In the genomic region with DNA sequence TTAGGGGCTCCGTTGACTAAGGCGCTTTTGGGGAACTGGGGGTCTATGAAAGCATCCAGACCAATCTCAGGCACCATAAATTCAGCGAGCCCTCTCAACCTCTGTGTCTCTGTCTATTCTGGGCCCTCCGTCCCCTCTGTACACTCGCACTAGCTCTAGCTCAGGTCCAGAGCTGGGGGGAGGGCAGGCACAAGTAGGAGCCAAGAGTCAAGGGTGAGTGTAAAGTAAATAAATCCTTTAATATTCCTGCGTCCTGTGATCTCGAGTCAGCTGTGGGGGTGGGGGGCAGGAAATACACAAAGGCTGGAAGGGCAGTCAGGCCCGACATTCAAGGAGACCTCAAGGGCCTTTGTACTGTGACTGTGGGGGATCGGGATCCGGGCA, we compare ENCODE assay signal across 7 mouse cellular contexts. TPM values are rescaled to one million over a fixed set of nuclear protein-coding genes. Genes with fewer than 3 reads are reported as not detected.
DNase-seq lines count a peak whose midpoint lies in the region; ATAC-seq lines count a peak whose summit lies in the region.

No protein-coding gene starts in this region.

- H3K9ac ChIP-seq in neural tube, embryonic 11.5 days (ENCODE audit: low read length), result no peak overlapping the region
- H3K9ac ChIP-seq in liver, embryonic 16.5 days (ENCODE audit: low read depth, low read length), result no peak overlapping the region
- H3K9ac ChIP-seq in stomach, embryonic 15.5 days, result no peak overlapping the region

- intact Hi-C loops in left cerebral cortex, postnatal 14 days (cut with DNase I), result no loop called here

- peak overlapping the region; percentile 41 for H3K4me3 ChIP-seq in neural tube, embryonic 11.5 days (ENCODE audit: low read depth, low read length)
- H3K4me3 ChIP-seq in hindbrain, embryonic 10.5 days, result peak overlapping the region; percentile 59
- H3K4me3 ChIP-seq in liver, embryonic 16.5 days (ENCODE audit: low read depth, low read length), result peak overlapping the region; percentile 45
- H3K4me3 ChIP-seq in stomach, embryonic 15.5 days (replicated peaks), result peak overlapping the region; percentile 44

- no peaks in the 10 kb centered on the region for H3K36me3 ChIP-seq in neural tube, embryonic 11.5 days (ENCODE audit: control insufficient read depth, insufficient read depth, low read length)
- no peaks in the 10 kb centered on the region for H3K36me3 ChIP-seq in hindbrain, embryonic 10.5 days
- no peaks in the 10 kb centered on the region for H3K36me3 ChIP-seq in liver, embryonic 16.5 days (ENCODE audit: control insufficient read depth, insufficient read depth)
- H3K36me3 ChIP-seq in stomach, embryonic 15.5 days, result no peaks in the 10 kb centered on the region

- H3K4me2 ChIP-seq in neural tube, embryonic 11.5 days (ENCODE audit: low read depth), result peak overlapping the region; percentile 70
- H3K4me2 ChIP-seq in liver, embryonic 16.5 days (ENCODE audit: low read depth, low read length), result peak overlapping the region; percentile 57
- peak overlapping the region; percentile 89 for H3K4me2 ChIP-seq in stomach, embryonic 15.5 days

- under 1% methylated on average over 10 of the region's 10 CpGs for WGBS in neural tube, embryonic 11.5 days
- under 1% methylated on average over 10 of the region's 10 CpGs for WGBS in hindbrain, embryonic 10.5 days
- WGBS in liver, embryonic 16.5 days (ENCODE audit: insufficient replicate concordance), result 8% methylated on average over 10 of the region's 10 CpGs
- 5% methylated on average over 10 of the region's 10 CpGs for WGBS in stomach, embryonic 15.5 days

- no peaks in the 10 kb centered on the region; the same call in 1 of the 2 replicates for H3K9me3 ChIP-seq in neural tube, embryonic 11.5 days (ENCODE audit: control insufficient read depth, low read length)
- H3K9me3 ChIP-seq in hindbrain, embryonic 10.5 days, result peaks cover 6% of the 10 kb centered on the region
- H3K9me3 ChIP-seq in liver, embryonic 16.5 days (replicated peaks; ENCODE audit: control insufficient read depth, low read length), result no peaks in the 10 kb centered on the region
- H3K9me3 ChIP-seq in stomach, embryonic 15.5 days, result no peaks in the 10 kb centered on the region

- H3K27me3 ChIP-seq in neural tube, embryonic 11.5 days (ENCODE audit: control insufficient read depth, insufficient read depth, low read length), result peaks cover 98% of the 10 kb centered on the region
- H3K27me3 ChIP-seq in hindbrain, embryonic 10.5 days (ENCODE audit: insufficient read depth, poor library complexity, severe bottlenecking), result peaks cover 100% of the 10 kb centered on the region
- peaks cover 79% of the 10 kb centered on the region for H3K27me3 ChIP-seq in liver, embryonic 16.5 days (ENCODE audit: control insufficient read depth, insufficient read depth, low read depth, low read length)
- peaks cover 73% of the 10 kb centered on the region for H3K27me3 ChIP-seq in stomach, embryonic 15.5 days (replicated peaks)

- peaks cover 10% of the 10 kb centered on the region; the same call in 1 of the 2 replicates for H3K4me1 ChIP-seq in neural tube, embryonic 11.5 days (ENCODE audit: control insufficient read depth, insufficient read depth, low read length)
- H3K4me1 ChIP-seq in hindbrain, embryonic 10.5 days (replicated peaks), result peaks cover 51% of the 10 kb centered on the region
- H3K4me1 ChIP-seq in liver, embryonic 16.5 days (ENCODE audit: control insufficient read depth, low read depth, low read length), result peaks cover 24% of the 10 kb centered on the region
- peaks cover 36% of the 10 kb centered on the region for H3K4me1 ChIP-seq in stomach, embryonic 15.5 days

- no peak for DNase-seq in neural tube, embryonic 11.5 days (ENCODE audit: low spot score)
- DNase-seq in neural tube, embryonic 10.5 days (ENCODE audit: extremely low spot score, low spot score), result no peak
- no peak for DNase-seq in hindbrain, embryonic 10.5 days (ENCODE audit: low spot score)
- no peak for DNase-seq in gastrocnemius, adult 18-20 months (ENCODE audit: low spot score)
- DNase-seq in left cerebral cortex, postnatal 14 days (ENCODE audit: low spot score in 2 of 2), result no peak

- no peak overlapping the region for H3K27ac ChIP-seq in neural tube, embryonic 11.5 days (ENCODE audit: low read depth, low read length)
- peak overlapping the region; percentile 45 for H3K27ac ChIP-seq in hindbrain, embryonic 10.5 days
- H3K27ac ChIP-seq in liver, embryonic 16.5 days (ENCODE audit: low read length), result no peak overlapping the region
- no peak overlapping the region for H3K27ac ChIP-seq in stomach, embryonic 15.5 days

- ATAC-seq in neural tube, embryonic 11.5 days (ENCODE audit: insufficient read depth, low FRiP score, low TSS enrichment), result 0 out of 2 replicates have a peak, but pooled peaks have one; percentile 1
- ATAC-seq in liver, embryonic 16.5 days (ENCODE audit: low read depth), result no peak
- ATAC-seq in stomach, embryonic 15.5 days (ENCODE audit: insufficient read depth, low FRiP score, low read depth), result no peak

RNA-seq across cellular contexts. Expression of gene Hsf4, which starts 0.5 kb away (rescaled TPM):
- not detected in 2 replicates for polyA plus RNA-seq in neural tube, embryonic 11.5 days (2014; fragmentation: Nextera tagmentation; extraction: Ambion mirVana)
- polyA plus RNA-seq in hindbrain, embryonic 10.5 days (2016; fragmentation: Nextera tagmentation; extraction: Ambion mirVana), result 0.09 and 0.20 TPM in 2 replicates
- polyA plus RNA-seq in liver, embryonic 16.5 days (2015; fragmentation: Nextera tagmentation; extraction: Ambion mirVana), result 0.08 and 0.09 TPM in 2 replicates
- polyA plus RNA-seq in stomach, embryonic 15.5 days (2015; fragmentation: Nextera tagmentation; extraction: Ambion mirVana), result 0.08 and 0.24 TPM in 2 replicates
- total RNA-seq in gastrocnemius, adult 18-20 months (2021), result 10 to 100 TPM in 1 of 2 experiments, 1 to 10 TPM in 1; 9.8 to 11.1 TPM
- 1 to 10 TPM; 1.5 to 2.3 TPM for total RNA-seq in left cerebral cortex, postnatal 14 days (2021)

RNA-seq across cellular contexts. Expression of gene Fbxl8, which starts 4.6 kb away (rescaled TPM):
- 0.66 and 1.0 TPM in 2 replicates for polyA plus RNA-seq in neural tube, embryonic 11.5 days (2014; fragmentation: Nextera tagmentation; extraction: Ambion mirVana)
- polyA plus RNA-seq in hindbrain, embryonic 10.5 days (2016; fragmentation: Nextera tagmentation; extraction: Ambion mirVana), result 1.0 and 1.6 TPM in 2 replicates
- 1.4 TPM in 2 replicates for polyA plus RNA-seq in liver, embryonic 16.5 days (2015; fragmentation: Nextera tagmentation; extraction: Ambion mirVana)
- 3.7 and 4.4 TPM in 2 replicates for polyA plus RNA-seq in stomach, embryonic 15.5 days (2015; fragmentation: Nextera tagmentation; extraction: Ambion mirVana)
- under 1 TPM; 0.55 to 0.71 TPM for total RNA-seq in gastrocnemius, adult 18-20 months (2021)
- under 1 TPM; 0.80 to 0.83 TPM for total RNA-seq in left cerebral cortex, postnatal 14 days (2021)

RNA-seq across cellular contexts. Expression of gene Tradd, which starts 4.7 kb away (rescaled TPM):
- 14.9 and 18.4 TPM in 2 replicates for polyA plus RNA-seq in neural tube, embryonic 11.5 days (2014; fragmentation: Nextera tagmentation; extraction: Ambion mirVana)
- 15.4 and 16.3 TPM in 2 replicates for polyA plus RNA-seq in hindbrain, embryonic 10.5 days (2016; fragmentation: Nextera tagmentation; extraction: Ambion mirVana)
- 12.5 and 14.0 TPM in 2 replicates for polyA plus RNA-seq in liver, embryonic 16.5 days (2015; fragmentation: Nextera tagmentation; extraction: Ambion mirVana)
- 28.5 and 30.3 TPM in 2 replicates for polyA plus RNA-seq in stomach, embryonic 15.5 days (2015; fragmentation: Nextera tagmentation; extraction: Ambion mirVana)
- total RNA-seq in gastrocnemius, adult 18-20 months (2021), result 1 to 10 TPM; 2.8 to 3.3 TPM
- total RNA-seq in left cerebral cortex, postnatal 14 days (2021), result 1 to 10 TPM; 6.7 to 7.9 TPM

RNA-seq across cellular contexts. Expression of gene Nol3, which starts 6.9 kb away (rescaled TPM):
- polyA plus RNA-seq in neural tube, embryonic 11.5 days (2014; fragmentation: Nextera tagmentation; extraction: Ambion mirVana), result 2.7 and 3.5 TPM in 2 replicates
- polyA plus RNA-seq in hindbrain, embryonic 10.5 days (2016; fragmentation: Nextera tagmentation; extraction: Ambion mirVana), result 1.2 and 2.1 TPM in 2 replicates
- polyA plus RNA-seq in liver, embryonic 16.5 days (2015; fragmentation: Nextera tagmentation; extraction: Ambion mirVana), result 0.12 and 0.19 TPM in 2 replicates
- polyA plus RNA-seq in stomach, embryonic 15.5 days (2015; fragmentation: Nextera tagmentation; extraction: Ambion mirVana), result 1.4 and 1.7 TPM in 2 replicates
- 10 to 100 TPM; 32.7 to 38.9 TPM for total RNA-seq in gastrocnemius, adult 18-20 months (2021)
- total RNA-seq in left cerebral cortex, postnatal 14 days (2021), result 1 to 10 TPM; 4.5 to 5.1 TPM

RNA-seq across cellular contexts. Expression of gene B3gnt9, which starts 14.1 kb away (rescaled TPM):
- 3.5 and 3.6 TPM in 2 replicates for polyA plus RNA-seq in neural tube, embryonic 11.5 days (2014; fragmentation: Nextera tagmentation; extraction: Ambion mirVana)
- 2.6 and 3.3 TPM in 2 replicates for polyA plus RNA-seq in hindbrain, embryonic 10.5 days (2016; fragmentation: Nextera tagmentation; extraction: Ambion mirVana)
- polyA plus RNA-seq in liver, embryonic 16.5 days (2015; fragmentation: Nextera tagmentation; extraction: Ambion mirVana), result 2.1 and 2.5 TPM in 2 replicates
- 26.1 and 27.4 TPM in 2 replicates for polyA plus RNA-seq in stomach, embryonic 15.5 days (2015; fragmentation: Nextera tagmentation; extraction: Ambion mirVana)
- total RNA-seq in gastrocnemius, adult 18-20 months (2021), result 1 to 10 TPM; 1.3 to 1.9 TPM
- 1 to 10 TPM; 2.6 to 4.8 TPM for total RNA-seq in left cerebral cortex, postnatal 14 days (2021)
